Mouse (Mus musculus) limb, embryonic 11.5 days (tissue): Measurements from ENCODE around the gene Ube2cbp. TPM values are rescaled to one million over a fixed set of nuclear protein-coding genes. Genes with fewer than 3 reads are reported as not detected.

Source experiments
- ATAC-seq: fragments of 200-750 bp; cut with Nextera tagmentation; 2 replicates; pipeline ENCODE4 v1.8.0; 2017; ENCODE audit warnings: low read depth; ENCODE audit not compliant: insufficient number of reproducible peaks, low FRiP score, low TSS enrichment
- DNase-seq: peaks from one replicate; pipeline ENCODE4 v3.0.0-alpha.2; 2015; ENCODE audit warnings: low spot score
- H3K27ac ChIP-seq: fragments of 300-500 bp; sonication (generic); replicated peaks from 2 replicates; pipeline ENCODE4 v1.5.1; 2014; ENCODE audit warnings: low read depth, mild to moderate bottlenecking, low read length
- H3K27me3 ChIP-seq: fragments of 300-500 bp; sonication (generic); 2 replicates; pipeline ENCODE4 v1.6.1; 2014; ENCODE audit warnings: mild to moderate bottlenecking, low read length, mixed read lengths; ENCODE audit not compliant: control insufficient read depth, insufficient read depth
- H3K36me3 ChIP-seq: fragments of 300-500 bp; sonication (generic); 2 replicates; pipeline ENCODE4 v1.6.1; 2014; ENCODE audit warnings: mild to moderate bottlenecking, low read length, moderate library complexity, mixed read lengths; ENCODE audit not compliant: control insufficient read depth, insufficient read depth
- H3K4me1 ChIP-seq: fragments of 300-500 bp; sonication (generic); 2 replicates; pipeline ENCODE4 v1.6.1; 2014; ENCODE audit warnings: low read length, mixed read lengths; ENCODE audit not compliant: control insufficient read depth, insufficient read depth
- H3K4me2 ChIP-seq: fragments of 300-500 bp; sonication (generic); 2 replicates; pipeline ENCODE4 v1.6.1; 2014; ENCODE audit warnings: low read depth, mild to moderate bottlenecking, moderate library complexity; ENCODE audit not compliant: severe bottlenecking
- H3K4me3 ChIP-seq: fragments of 300-500 bp; sonication (generic); 2 replicates; pipeline ENCODE4 v1.5.1; 2014; ENCODE audit warnings: low read depth, low read length
- H3K9ac ChIP-seq: fragments of 300-500 bp; sonication (generic); 2 replicates; pipeline ENCODE4 v1.6.1; 2014; ENCODE audit warnings: mild to moderate bottlenecking, low read length
- H3K9me3 ChIP-seq: fragments of 300-500 bp; sonication (generic); 2 replicates; pipeline ENCODE4 v1.6.1; 2016; ENCODE audit warnings: low read length; ENCODE audit not compliant: control insufficient read depth
- WGBS: fragments of 180-500 bp; shearing (Covaris S2); extraction: QIAGEN DNeasy Blood & Tissue Kit; methylation state at CpG from one replicate; pipeline ENCODE4 v1.1.7; 2014; 5-methylcytosine and 5-hydroxymethylcytosine counted together
- polyA plus RNA-seq: library from polyadenylated mRNA; unstranded; fragments of >200 nt; fragmentation: Nextera tagmentation; extraction: Ambion mirVana; gene quantifications from 2 replicates; pipeline ENCODE4 v1.2.1, GENCODE M21; 2014

Gene Ube2cbp
- polyA plus RNA-seq, 1 experiment from 2014 or later = 8.0 TPM

DNA sequence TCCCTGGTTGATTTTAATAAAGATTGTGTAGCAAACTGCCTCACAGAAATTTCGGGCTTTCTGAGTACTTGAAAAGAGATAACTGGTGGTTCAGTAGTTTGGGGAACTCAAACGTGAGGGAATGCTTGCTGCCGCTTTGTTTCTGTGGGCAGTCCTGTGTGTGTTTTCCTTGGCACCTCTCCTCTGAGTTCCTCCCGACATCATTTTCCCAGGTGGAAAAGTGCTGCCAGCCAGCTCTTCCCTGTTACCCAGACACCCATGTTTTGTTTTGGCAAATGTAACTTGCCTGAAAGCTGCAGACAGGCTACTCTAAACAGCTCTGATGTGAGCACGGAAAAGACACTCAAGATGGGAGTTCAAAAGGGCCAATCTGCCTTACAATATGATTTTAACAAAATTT is 166.6 kb downstream of the Ube2cbp start:
- DNase-seq = no peak
- Histone ChIP-seq H3K27ac (no peak overlapping the region), H3K4me2 (no peak overlapping the region), H3K9ac (no peak overlapping the region), H3K9me3 (no peaks in the 10 kb centered on the region), H3K4me1 (no peaks in the 10 kb centered on the region), H3K36me3 (no peaks in the 10 kb centered on the region), H3K4me3 (no peak overlapping the region), H3K27me3 (no peaks in the 10 kb centered on the region)
- no peak for ATAC-seq
- WGBS = 68% methylated on average over 5 of the region's 5 CpGs

DNA sequence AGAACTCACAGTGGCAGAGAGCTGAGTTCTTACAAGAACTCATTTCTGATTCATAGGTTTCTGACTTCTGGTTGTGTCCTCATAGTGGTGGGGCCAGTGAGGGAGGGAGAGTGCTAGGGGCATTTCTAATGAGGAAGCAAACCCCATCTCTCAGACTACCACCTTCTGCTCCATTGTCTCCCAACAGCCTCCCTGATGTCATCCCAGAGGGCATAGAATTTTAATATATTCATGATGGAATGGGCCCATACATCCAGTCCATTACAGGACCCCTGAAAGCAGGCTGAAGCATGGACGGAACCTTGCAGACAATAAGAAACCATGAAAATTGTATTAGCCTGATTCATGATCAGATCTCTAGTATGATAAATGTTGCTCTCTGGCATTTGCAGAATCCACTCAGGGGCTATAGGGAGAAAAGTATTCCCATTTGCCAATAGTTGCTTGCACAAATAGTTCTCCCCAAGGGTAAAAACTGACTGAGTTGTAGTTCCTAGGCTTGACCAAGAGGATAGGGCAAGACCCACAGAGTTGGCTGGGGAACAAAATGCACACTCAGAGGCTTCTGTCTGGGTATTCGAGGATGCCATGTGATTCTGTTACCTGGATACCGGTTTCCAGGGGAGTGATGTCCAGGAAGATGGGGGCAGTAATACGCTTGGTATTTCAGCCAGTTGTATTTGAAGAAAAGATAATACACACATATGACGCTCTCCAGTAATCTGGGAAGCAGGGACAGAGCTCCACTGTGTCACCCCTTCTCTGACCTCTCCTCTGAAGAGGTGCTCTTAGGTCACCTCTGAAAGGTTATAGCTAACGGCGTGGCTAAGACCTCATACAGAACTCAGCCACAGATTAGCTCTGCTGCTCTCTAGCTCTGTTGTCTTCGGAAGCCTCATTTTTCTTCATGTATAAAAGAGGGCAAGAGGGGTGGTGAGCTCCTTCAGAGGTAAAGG is 167.8 kb downstream of the Ube2cbp start:
- no peak overlapping the region for H3K9ac ChIP-seq
- H3K4me1 ChIP-seq = no peaks in the 10 kb centered on the region
- H3K27ac ChIP-seq = no peak overlapping the region
- DNase-seq (no peak), ATAC-seq (no peak)
- H3K4me2 ChIP-seq = no peak overlapping the region
- no peaks in the 10 kb centered on the region for H3K9me3 ChIP-seq
- H3K4me3 ChIP-seq = no peak overlapping the region
- H3K27me3 ChIP-seq = no peaks in the 10 kb centered on the region
- H3K36me3 ChIP-seq = no peaks in the 10 kb centered on the region
- 87% methylated on average over 8 of the region's 8 CpGs for WGBS

DNA sequence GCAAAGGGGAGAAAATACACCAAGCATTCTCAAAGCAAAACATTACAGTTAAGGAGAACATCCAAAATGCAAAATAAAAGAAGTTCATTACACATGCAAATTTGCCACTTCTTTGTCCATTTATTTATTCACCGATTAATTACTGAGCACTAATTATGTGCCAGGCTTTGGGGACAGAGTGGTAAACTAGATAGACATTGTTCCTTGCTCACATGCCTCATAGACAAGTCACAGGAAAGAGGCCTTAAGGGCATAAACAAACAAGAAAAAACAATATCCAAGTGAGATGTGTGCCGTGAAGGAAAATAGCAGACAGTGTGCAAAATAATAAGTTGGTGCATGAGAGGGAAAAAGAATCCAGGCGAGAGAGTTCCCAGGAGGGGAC is 177.2 kb downstream of the Ube2cbp start:
- DNase-seq = no peak
- no peak overlapping the region for H3K9ac ChIP-seq
- 86% methylated on average over 3 of the region's 3 CpGs for WGBS
- no peak overlapping the region for H3K4me2 ChIP-seq
- ATAC-seq = no peak
- H3K27me3 ChIP-seq = no peaks in the 10 kb centered on the region
- H3K4me1 ChIP-seq = no peaks in the 10 kb centered on the region
- H3K9me3 ChIP-seq = no peaks in the 10 kb centered on the region
- H3K4me3 ChIP-seq = no peak overlapping the region
- no peak overlapping the region for H3K27ac ChIP-seq
- no peaks in the 10 kb centered on the region for H3K36me3 ChIP-seq

DNA sequence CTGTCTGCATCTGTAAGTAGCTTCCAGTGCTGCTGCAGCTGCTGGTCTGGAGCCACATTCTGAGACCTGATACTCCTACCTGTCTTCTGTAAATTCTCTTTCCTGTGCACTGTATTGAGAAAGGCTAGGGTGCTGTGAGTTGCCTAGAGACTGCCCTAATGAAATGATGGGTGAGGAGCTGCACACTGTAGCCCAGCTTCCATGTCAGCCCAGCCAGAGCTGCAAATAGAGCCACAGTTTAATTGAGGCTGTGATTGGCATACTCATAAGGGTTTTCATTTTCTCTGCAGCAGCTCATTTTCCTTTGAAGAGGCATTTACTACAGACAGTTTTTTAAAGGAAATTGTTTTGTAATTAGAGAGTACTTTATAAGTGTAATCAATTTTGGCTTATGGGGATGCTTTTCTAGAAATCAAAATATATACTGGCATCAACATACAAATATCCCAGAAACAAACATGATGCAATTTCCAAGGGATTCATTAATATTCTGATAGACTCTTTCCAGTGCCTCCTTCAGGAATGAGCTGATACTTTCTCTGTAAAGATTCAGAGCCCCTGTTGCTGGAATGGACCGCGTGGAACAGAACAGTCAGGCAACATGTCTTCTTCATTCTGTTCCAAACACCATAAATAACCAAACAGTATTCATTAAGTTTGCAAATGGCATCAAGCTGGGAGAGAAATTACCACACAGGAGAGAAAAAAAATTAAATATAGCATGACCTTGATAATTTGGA is 177.8 kb downstream of the Ube2cbp start:
- no peak overlapping the region for H3K27ac ChIP-seq
- WGBS = 98% methylated on average over 2 of the region's 2 CpGs
- DNase-seq (no peak), ATAC-seq (no peak)
- H3K36me3 ChIP-seq = no peaks in the 10 kb centered on the region
- no peaks in the 10 kb centered on the region for H3K4me1 ChIP-seq
- no peak overlapping the region for H3K4me2 ChIP-seq
- H3K4me3 ChIP-seq = no peak overlapping the region
- H3K27me3 ChIP-seq = no peaks in the 10 kb centered on the region
- H3K9ac ChIP-seq = no peak overlapping the region
- no peaks in the 10 kb centered on the region for H3K9me3 ChIP-seq

GRCm38 (mm10) chr9:86282555-86282954 is 182.2 kb downstream of the Ube2cbp start:
- Histone ChIP-seq H3K27ac (no peak overlapping the region), H3K4me3 (no peak overlapping the region), H3K4me1 (no peaks in the 10 kb centered on the region), H3K4me2 (no peak overlapping the region), H3K9me3 (no peaks in the 10 kb centered on the region), H3K27me3 (no peaks in the 10 kb centered on the region), H3K9ac (no peak overlapping the region), H3K36me3 (no peaks in the 10 kb centered on the region)
- ATAC-seq = no peak
- WGBS = 82% methylated on average over 5 of the region's 5 CpGs
- no peak for DNase-seq

DNA sequence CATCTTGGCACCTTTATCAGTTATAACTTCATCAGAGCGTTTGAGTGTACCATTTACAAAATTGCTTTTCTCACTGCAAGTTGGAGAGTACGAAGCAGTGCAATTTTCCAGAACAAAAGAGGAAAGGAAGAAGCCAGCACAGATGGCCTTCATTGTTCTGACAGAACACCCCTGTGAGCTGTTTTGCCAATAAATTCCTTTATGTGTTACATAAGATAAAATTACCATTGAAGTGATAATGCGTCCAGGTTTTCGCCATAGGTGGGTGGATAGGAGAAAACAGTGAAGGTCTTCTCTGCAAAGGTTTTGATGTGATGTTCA is 183.6 kb downstream of the Ube2cbp start:
- Histone ChIP-seq H3K27ac (no peak overlapping the region), H3K4me1 (no peaks in the 10 kb centered on the region), H3K4me2 (no peak overlapping the region), H3K9me3 (no peaks in the 10 kb centered on the region), H3K4me3 (no peak overlapping the region), H3K36me3 (no peaks in the 10 kb centered on the region), H3K9ac (no peak overlapping the region), H3K27me3 (no peaks in the 10 kb centered on the region)
- no peak for DNase-seq
- WGBS = 73% methylated on average over 4 of the region's 4 CpGs
- no peak for ATAC-seq

GRCm38 (mm10) chr9:86280461-86281146 is 184.1 kb downstream of the Ube2cbp start:
- Histone ChIP-seq H3K4me1 (no peaks in the 10 kb centered on the region), H3K4me3 (no peak overlapping the region), H3K36me3 (no peaks in the 10 kb centered on the region), H3K9ac (no peak overlapping the region), H3K9me3 (no peaks in the 10 kb centered on the region), H3K27me3 (no peaks in the 10 kb centered on the region), H3K4me2 (no peak overlapping the region), H3K27ac (no peak overlapping the region)
- WGBS = 86% methylated on average over 10 of the region's 10 CpGs
- ATAC-seq (no peak), DNase-seq (no peak)

DNA sequence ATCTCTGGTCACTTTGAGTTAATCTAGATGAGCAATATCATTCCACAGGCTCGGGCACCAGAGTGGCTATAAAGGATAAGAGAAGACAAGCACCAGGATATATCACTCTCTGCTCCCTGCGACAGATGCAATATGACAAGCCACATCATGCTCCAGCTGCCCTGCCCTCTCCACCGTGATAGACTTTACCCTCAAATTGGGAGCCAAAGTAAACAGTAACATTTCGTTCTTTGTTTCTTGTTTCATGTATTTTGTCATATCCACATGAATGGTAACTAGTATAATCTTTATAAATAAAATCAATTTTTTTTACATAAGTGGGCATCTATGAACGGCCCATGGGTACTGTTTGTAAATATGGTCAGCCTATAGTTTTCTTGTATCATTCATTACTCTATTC is 195.2 kb downstream of the Ube2cbp start:
- Histone ChIP-seq H3K9ac (no peak overlapping the region), H3K9me3 (no peaks in the 10 kb centered on the region), H3K27ac (no peak overlapping the region), H3K4me1 (no peaks in the 10 kb centered on the region), H3K27me3 (no peaks in the 10 kb centered on the region), H3K4me3 (no peak overlapping the region), H3K36me3 (no peaks in the 10 kb centered on the region), H3K4me2 (no peak overlapping the region)
- no peak for DNase-seq
- WGBS = 87% methylated on average over 5 of the region's 5 CpGs
- no peak for ATAC-seq
